Comparison of ENCODE assay signal across 8 mouse cellular contexts in genomic region chr2:179443959-179444358, GRCm38 (mm10). TPM values are rescaled to one million over a fixed set of nuclear protein-coding genes. Genes with fewer than 3 reads are reported as not detected.
A peak's percentile ranks its signal among the peaks of the same experiment; 100 is the strongest.
DNase-seq lines count a peak whose midpoint lies in the region; ATAC-seq and TF ChIP-seq lines count a peak whose summit lies in the region.

No protein-coding gene starts in this region.

- no peak overlapping the region; the same call in 1 of the 2 replicates for H3K4me2 ChIP-seq in heart, embryonic 16.5 days (ENCODE audit: low read depth, low read length)
- H3K4me2 ChIP-seq in forebrain, postnatal 0 days (ENCODE audit: low read depth), result peak overlapping the region; percentile 94
- H3K4me2 ChIP-seq in midbrain, embryonic 12.5 days (replicated peaks), result peak overlapping the region; percentile 96

- peaks cover 5% of the 10 kb centered on the region for H3K4me1 ChIP-seq in heart, embryonic 16.5 days (ENCODE audit: control insufficient read depth, insufficient read depth, low read length)
- no peaks in the 10 kb centered on the region for H3K4me1 ChIP-seq in cerebellum, adult 2 months (ENCODE audit: control insufficient read depth, insufficient read depth, low read length)
- peaks cover 16% of the 10 kb centered on the region for H3K4me1 ChIP-seq in forebrain, postnatal 0 days (ENCODE audit: insufficient read depth)
- peaks cover 29% of the 10 kb centered on the region for H3K4me1 ChIP-seq in midbrain, embryonic 12.5 days

- peak; percentile 28; the same call in 1 of the 2 replicates for TF ChIP-seq CTCF in cerebellum, adult 2 months (IDR thresholded peaks at IDR 0.05; ENCODE audit: borderline replicate concordance, insufficient read depth, low read depth, low read length)
- TF ChIP-seq CTCF in forebrain, postnatal 0 days (IDR thresholded peaks at IDR 0.05; ENCODE audit: low read depth), result peak; percentile 46

- no peak overlapping the region for H3K27ac ChIP-seq in heart, embryonic 16.5 days (ENCODE audit: low read length)
- no peak overlapping the region for H3K27ac ChIP-seq in cerebellum, adult 2 months (ENCODE audit: insufficient read depth, low read length)
- H3K27ac ChIP-seq in forebrain, postnatal 0 days (ENCODE audit: low read depth, low read length), result 0 out of 2 replicates have a peak overlapping the region, but pooled peaks have one; percentile 76
- no peak overlapping the region for H3K27ac ChIP-seq in midbrain, embryonic 12.5 days (replicated peaks)

- H3K9ac ChIP-seq in heart, embryonic 16.5 days (ENCODE audit: low read length), result no peak overlapping the region
- 0 out of 2 replicates have a peak overlapping the region, but pooled peaks have one; percentile 22 for H3K9ac ChIP-seq in forebrain, postnatal 0 days
- peak overlapping the region; percentile 69; the same call in 1 of the 2 replicates for H3K9ac ChIP-seq in midbrain, embryonic 12.5 days (replicated peaks)

- WGBS in heart, embryonic 16.5 days, result 22% methylated on average over 9 of the region's 11 CpGs
- WGBS in cerebellum, adult 2 months, result 13% methylated on average over 11 of the region's 11 CpGs
- 16% methylated on average over 11 of the region's 11 CpGs for WGBS in forebrain, postnatal 0 days
- 11% methylated on average over 5 of the region's 11 CpGs for WGBS in midbrain, embryonic 12.5 days

- no peak for TF ChIP-seq POLR2A in cerebellum, adult 2 months (IDR thresholded peaks at IDR 0.05; ENCODE audit: borderline replicate concordance, insufficient read depth, low read length)

- intact Hi-C loops in heart, postnatal 36 days (cut with DNase I), result no loop called here

- peaks cover 49% of the 10 kb centered on the region for H3K27me3 ChIP-seq in heart, embryonic 16.5 days (ENCODE audit: control insufficient read depth, insufficient read depth, low read length)
- H3K27me3 ChIP-seq in cerebellum, adult 2 months (ENCODE audit: control insufficient read depth, insufficient read depth, low read length), result no peaks in the 10 kb centered on the region
- no peaks in the 10 kb centered on the region for H3K27me3 ChIP-seq in forebrain, postnatal 0 days (ENCODE audit: insufficient read depth, low read length)
- H3K27me3 ChIP-seq in midbrain, embryonic 12.5 days, result peaks cover 34% of the 10 kb centered on the region

- H3K9me3 ChIP-seq in heart, embryonic 16.5 days (replicated peaks; ENCODE audit: control insufficient read depth, low read length), result peaks cover 6% of the 10 kb centered on the region
- H3K9me3 ChIP-seq in forebrain, postnatal 0 days (ENCODE audit: low read length), result peaks cover under 1% of the 10 kb centered on the region; the same call in 1 of the 2 replicates
- 0 out of 2 replicates have a peak, but pooled peaks cover 2% of the 10 kb centered on the region for H3K9me3 ChIP-seq in midbrain, embryonic 12.5 days

- ATAC-seq in heart, embryonic 16.5 days (replicated peaks; ENCODE audit: extremely low read depth, insufficient read depth, low FRiP score), result no peak
- 0 out of 2 replicates have a peak, but pooled peaks have one; percentile 4 for ATAC-seq in forebrain, postnatal 0 days
- no peak for ATAC-seq in midbrain, embryonic 12.5 days (ENCODE audit: low FRiP score, low read depth)
- no peak for ATAC-seq in erythroid progenitor cell, adult 5-6 weeks (replicated peaks; ENCODE audit: low FRiP score, poor library complexity, severe bottlenecking)

- H3K4me3 ChIP-seq in heart, embryonic 16.5 days (ENCODE audit: low read length), result peak overlapping the region; percentile 67
- H3K4me3 ChIP-seq in cerebellum, adult 2 months (replicated peaks; ENCODE audit: insufficient read depth, low read depth, low read length), result peak overlapping the region; percentile 57
- peak overlapping the region; percentile 54 for H3K4me3 ChIP-seq in forebrain, postnatal 0 days (ENCODE audit: low read depth, low read length)
- H3K4me3 ChIP-seq in midbrain, embryonic 12.5 days, result peak overlapping the region; percentile 74

- H3K36me3 ChIP-seq in heart, embryonic 16.5 days (ENCODE audit: control insufficient read depth, insufficient read depth), result no peaks in the 10 kb centered on the region
- no peaks in the 10 kb centered on the region for H3K36me3 ChIP-seq in forebrain, postnatal 0 days (ENCODE audit: insufficient read depth)
- H3K36me3 ChIP-seq in midbrain, embryonic 12.5 days, result no peaks in the 10 kb centered on the region

- DNase-seq in heart, postnatal 36 days, result no peak
- DNase-seq in cerebellum, adult 2 months, result peak; percentile 48 to 59
- peak; percentile 54 for DNase-seq in forebrain, postnatal 0 days
- no peak for DNase-seq in layer of hippocampus, adult 8-10 months (ENCODE audit: low spot score in 2 of 2)
- DNase-seq in lung, postnatal 25 days (ENCODE audit: low spot score), result no peak

RNA-seq across cellular contexts. Expression of gene Cdh4, which starts 1.7 kb away (rescaled TPM):
- polyA plus RNA-seq in heart, embryonic 16.5 days (2015; fragmentation: Nextera tagmentation; extraction: Ambion mirVana), result 3.5 and 6.5 TPM in 2 replicates
- total RNA-seq in heart, postnatal 36 days (2021), result under 1 TPM; 0.79 to 0.89 TPM
- 9.3 and 11.0 TPM in 2 replicates for polyA plus RNA-seq in cerebellum, adult 2 months (2012; rRNA removed)
- total RNA-seq in forebrain, postnatal 0 days (2014; rRNA removed), result 47.9 and 84.0 TPM in 2 replicates
- 44.0 and 58.9 TPM in 2 replicates for polyA plus RNA-seq in forebrain, postnatal 0 days (2015; fragmentation: Nextera tagmentation; extraction: Ambion mirVana)
- 18.2 and 22.3 TPM in 2 replicates for polyA plus RNA-seq in midbrain, embryonic 12.5 days (2016; fragmentation: Nextera tagmentation; extraction: Ambion mirVana)
- total RNA-seq in erythroid progenitor cell, adult 5-6 weeks (2015; ENCODE audit: low replicate concordance), result not detected in 2 replicates
- total RNA-seq in erythroid progenitor cell, adult 5-6 weeks (2017; ENCODE audit: low replicate concordance), result not detected in 2 replicates
- 10 to 100 TPM in 1 of 4 experiments, 1 to 10 TPM in 3; 8.0 to 10.1 (median 9.0) TPM for total RNA-seq in layer of hippocampus, adult 8-10 months (2022)

Comparison
In these comparisons a context has a peak if more than half of its experiments do, and no peak if none do; other contexts are left out.
1. DNase-seq: peak in cerebellum, adult 2 months (2 of 2) and forebrain, postnatal 0 days (single experiment); none in heart, postnatal 36 days (0 of 2), layer of hippocampus, adult 8-10 months (0 of 2) and lung, postnatal 25 days (single experiment).
2. RNA of gene Cdh4, which starts 1.7 kb away (total RNA-seq): 47.9 to 84.0 TPM in forebrain, postnatal 0 days and 8.0 to 10.1 TPM in layer of hippocampus, adult 8-10 months; 0.79 to 0.89 TPM in heart, postnatal 36 days and not detected in erythroid progenitor cell, adult 5-6 weeks; every median in the first group is over 4 times any median in the second.
3. Peak in every context shown above with its lines, with median percentiles within 50 percentile points of each other: H3K4me3 ChIP-seq.